Mouse (Mus musculus) liver, embryonic 11.5 days (tissue): ENCODE results near the gene Zmiz1. TPM values are rescaled to one million over a fixed set of nuclear protein-coding genes. Genes with fewer than 3 reads are reported as not detected.

Experiments
- ATAC-seq: fragments of 200-750 bp; cut with Nextera tagmentation; replicated peaks from 2 replicates; pipeline ENCODE4 v1.8.0; 2017; ENCODE audit warnings: moderate number of reproducible peaks, mild to moderate bottlenecking, moderate TSS enrichment, moderate library complexity; ENCODE audit not compliant: low FRiP score
- DNase-seq: peaks from one replicate; pipeline ENCODE4 v3.0.0-alpha.2; 2017; ENCODE audit warnings: low spot score
- H3K27ac ChIP-seq: fragments of 300-500 bp; sonication (generic); 2 replicates; pipeline ENCODE4 v1.5.1; 2014; ENCODE audit warnings: mild to moderate bottlenecking, low read depth, low read length, control low read depth
- H3K27me3 ChIP-seq: fragments of 300-500 bp; sonication (generic); replicated peaks from 2 replicates; pipeline ENCODE4 v1.6.1; 2014; ENCODE audit warnings: low read length, mixed read lengths; ENCODE audit not compliant: control insufficient read depth, insufficient read depth
- H3K36me3 ChIP-seq: fragments of 300-500 bp; sonication (generic); 2 replicates; pipeline ENCODE4 v1.6.1; 2014; ENCODE audit warnings: mild to moderate bottlenecking, low read length, moderate library complexity, mixed read lengths; ENCODE audit not compliant: control insufficient read depth, insufficient read depth
- H3K4me1 ChIP-seq: fragments of 300-500 bp; sonication (generic); replicated peaks from 2 replicates; pipeline ENCODE4 v1.6.1; 2014; ENCODE audit warnings: low read length, mixed read lengths; ENCODE audit not compliant: control insufficient read depth, insufficient read depth
- H3K4me2 ChIP-seq: fragments of 300-500 bp; sonication (generic); 2 replicates; pipeline ENCODE4 v1.6.1; 2014; ENCODE audit warnings: mild to moderate bottlenecking, control low read depth, moderate library complexity
- H3K4me3 ChIP-seq: fragments of 300-500 bp; sonication (generic); 2 replicates; pipeline ENCODE4 v1.5.1; 2014; ENCODE audit warnings: low read depth, low read length, control low read depth
- H3K9ac ChIP-seq: fragments of 300-500 bp; sonication (generic); 2 replicates; pipeline ENCODE4 v1.6.1; 2014; ENCODE audit warnings: low read depth, low read length, control low read depth
- H3K9me3 ChIP-seq: fragments of 300-500 bp; sonication (generic); 2 replicates; pipeline ENCODE4 v1.6.1; 2016; ENCODE audit warnings: low read length, inconsistent platforms, mixed read lengths; ENCODE audit not compliant: control insufficient read depth
- WGBS: fragments of 180-500 bp; shearing (Covaris S2); extraction: QIAGEN DNeasy Blood & Tissue Kit; methylation state at CpG from one replicate; pipeline ENCODE4 v1.1.7; 2014; 5-methylcytosine and 5-hydroxymethylcytosine counted together
- polyA plus RNA-seq: library from polyadenylated mRNA; unstranded; fragments of >200 nt; fragmentation: Nextera tagmentation; extraction: Ambion mirVana; gene quantifications from 2 replicates; pipeline ENCODE4 v1.2.1, GENCODE M21; 2014

Gene Zmiz1
- polyA plus RNA-seq, 1 experiment from 2014 or later, result 31.0 TPM

DNA sequence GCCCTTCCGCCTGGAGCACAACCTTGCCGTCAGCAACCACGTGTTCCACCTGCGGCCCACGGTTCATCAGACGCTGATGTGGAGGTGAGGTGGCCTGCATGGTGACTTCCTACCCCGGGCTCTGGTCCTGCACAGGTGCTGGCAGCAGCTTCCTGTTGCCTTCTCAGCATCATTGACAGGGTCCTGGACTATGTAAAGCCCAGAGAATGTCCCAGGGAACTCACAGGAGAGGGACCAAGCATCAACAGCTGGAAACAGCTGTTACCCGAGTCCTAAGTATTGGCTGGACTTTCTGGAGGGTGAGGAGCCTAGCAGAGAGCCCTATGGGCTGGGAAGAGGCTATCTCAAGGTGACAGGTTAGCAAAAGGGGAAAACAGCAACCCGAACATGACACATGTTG, 192.9 kb downstream of the Zmiz1 start:
- ATAC-seq, result no peak
- H3K4me3 ChIP-seq, result no peak overlapping the region
- no peak overlapping the region for H3K9ac ChIP-seq
- peaks cover 77% of the 10 kb centered on the region for H3K36me3 ChIP-seq
- no peak overlapping the region for H3K4me2 ChIP-seq
- no peaks in the 10 kb centered on the region for H3K27me3 ChIP-seq
- WGBS, result 83% methylated on average over 9 of the region's 9 CpGs
- no peaks in the 10 kb centered on the region for H3K9me3 ChIP-seq
- no peak for DNase-seq
- H3K4me1 ChIP-seq, result no peaks in the 10 kb centered on the region
- no peak overlapping the region for H3K27ac ChIP-seq

DNA sequence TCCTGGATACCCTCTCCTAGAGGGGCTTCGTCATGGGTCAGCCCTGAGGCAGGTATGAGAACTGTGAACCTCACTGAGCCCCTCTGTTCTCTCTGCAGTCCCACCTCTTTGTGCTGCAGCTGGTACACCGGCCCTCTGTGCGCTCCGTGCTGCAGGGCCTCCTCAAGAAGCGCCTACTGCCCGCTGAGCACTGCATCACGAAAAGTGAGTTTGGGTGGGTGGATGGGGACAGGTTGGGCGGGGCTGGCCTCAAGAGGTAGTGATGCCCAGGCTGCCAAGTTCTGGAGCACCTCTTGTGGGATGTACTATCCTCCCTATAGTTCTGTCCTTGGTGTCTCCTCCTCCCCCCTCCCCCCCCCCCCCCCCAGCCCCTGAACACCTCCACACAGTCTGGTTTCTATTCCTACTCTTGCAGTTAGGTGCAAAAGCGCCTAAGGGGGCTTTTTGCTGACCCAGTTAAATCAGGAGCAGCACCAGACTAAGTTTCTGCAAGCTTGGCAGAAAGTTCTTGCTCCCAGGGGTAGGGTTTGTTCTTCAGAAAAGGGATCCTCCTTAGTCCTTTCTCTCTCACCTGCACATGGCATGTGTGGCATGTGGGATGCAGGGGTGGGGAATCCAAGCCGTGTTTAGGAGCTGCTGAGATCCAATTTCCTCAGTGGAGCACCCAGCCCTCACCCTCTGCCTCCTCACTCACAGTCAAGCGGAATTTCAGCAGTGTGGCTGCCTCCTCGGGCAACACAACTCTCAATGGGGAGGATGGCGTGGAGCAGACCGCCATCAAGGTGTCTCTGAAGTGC, 195.6 kb downstream of the Zmiz1 start:
- ATAC-seq, result no peak
- Histone ChIP-seq H3K36me3 (peaks cover 79% of the 10 kb centered on the region), H3K9me3 (no peaks in the 10 kb centered on the region), H3K4me3 (no peak overlapping the region), H3K9ac (no peak overlapping the region), H3K27me3 (no peaks in the 10 kb centered on the region), H3K27ac (no peak overlapping the region), H3K4me2 (no peak overlapping the region), H3K4me1 (no peaks in the 10 kb centered on the region)
- 85% methylated on average over 14 of the region's 14 CpGs for WGBS
- no peak for DNase-seq

DNA sequence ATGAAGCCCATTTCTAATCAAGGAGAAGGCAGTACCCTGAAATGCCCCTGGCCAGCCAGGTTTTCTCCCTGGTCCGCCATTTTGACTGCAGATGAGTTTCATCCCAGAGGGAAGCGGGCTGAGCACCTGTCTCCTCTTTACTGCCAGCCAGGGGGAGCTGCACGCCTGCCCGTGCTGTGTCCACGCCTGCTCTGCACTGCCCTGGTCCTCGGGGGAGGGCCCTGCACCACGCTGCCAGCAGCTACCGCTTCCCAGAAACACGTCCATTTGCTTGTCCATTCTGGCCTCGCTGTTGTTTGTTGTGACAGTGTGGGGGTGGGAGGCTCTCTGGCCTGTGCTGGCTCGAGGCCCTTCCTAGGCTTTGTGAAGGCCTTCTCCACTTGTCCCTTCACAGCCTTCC, 201.7 kb downstream of the Zmiz1 start:
- H3K36me3 ChIP-seq, result peaks cover 71% of the 10 kb centered on the region
- no peak overlapping the region for H3K9ac ChIP-seq
- no peak for DNase-seq
- H3K4me2 ChIP-seq, result no peak overlapping the region
- H3K27ac ChIP-seq, result no peak overlapping the region
- 77% methylated on average over 11 of the region's 11 CpGs for WGBS
- H3K9me3 ChIP-seq, result no peaks in the 10 kb centered on the region
- H3K4me3 ChIP-seq, result no peak overlapping the region
- no peak; the same call in 1 of the 2 replicates for ATAC-seq
- H3K27me3 ChIP-seq, result no peaks in the 10 kb centered on the region
- no peaks in the 10 kb centered on the region for H3K4me1 ChIP-seq

DNA sequence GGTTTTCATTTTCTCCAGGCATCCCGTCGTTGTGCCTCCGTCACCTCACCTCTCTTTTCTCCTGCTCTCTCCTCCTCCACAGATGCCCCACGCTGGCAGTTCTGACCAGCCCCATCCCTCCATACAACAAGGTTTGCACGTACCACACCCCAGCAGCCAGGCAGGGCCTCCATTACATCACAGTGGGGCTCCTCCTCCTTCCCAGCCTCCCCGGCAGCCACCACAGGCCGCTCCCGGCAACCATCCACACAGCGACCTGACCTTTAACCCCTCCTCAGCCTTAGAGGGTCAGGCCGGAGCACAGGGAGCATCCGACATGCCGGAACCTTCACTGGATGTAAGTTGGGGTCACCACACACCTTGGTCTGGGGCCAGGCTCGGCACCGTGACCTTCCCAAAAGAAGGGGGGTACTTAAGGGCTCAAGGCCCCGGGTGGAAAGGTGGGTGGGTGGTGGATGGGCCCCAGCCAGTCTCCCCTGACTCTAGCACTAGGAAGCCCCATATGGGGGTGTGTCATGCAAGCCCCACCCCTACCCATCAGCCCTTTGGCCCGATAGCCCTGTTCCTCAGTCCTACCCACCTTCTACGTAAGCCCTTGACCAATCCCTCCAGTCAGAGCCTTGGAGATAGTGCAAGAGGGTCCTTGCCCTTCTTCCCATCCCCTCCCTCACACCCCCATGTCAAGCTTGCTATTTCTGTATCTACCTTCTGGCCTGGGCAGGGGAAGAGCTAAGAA, 202.4 kb downstream of the Zmiz1 start:
- H3K9me3 ChIP-seq, result no peaks in the 10 kb centered on the region
- peak overlapping the region; percentile 4; the same call in 1 of the 2 replicates for H3K27ac ChIP-seq
- ATAC-seq (no peak), DNase-seq (no peak)
- H3K4me1 ChIP-seq, result no peaks in the 10 kb centered on the region
- no peak overlapping the region for H3K9ac ChIP-seq
- H3K4me3 ChIP-seq, result no peak overlapping the region
- no peaks in the 10 kb centered on the region for H3K27me3 ChIP-seq
- WGBS, result 74% methylated on average over 17 of the region's 17 CpGs
- H3K36me3 ChIP-seq, result peaks cover 65% of the 10 kb centered on the region
- H3K4me2 ChIP-seq, result no peak overlapping the region

- no peaks in the 10 kb centered on the region for H3K9me3 ChIP-seq
- peaks cover 7% of the 10 kb centered on the region for H3K4me1 ChIP-seq
- no peaks in the 10 kb centered on the region for H3K27me3 ChIP-seq
- H3K9ac ChIP-seq, result no peak overlapping the region
- H3K27ac ChIP-seq, result no peak overlapping the region
- H3K4me3 ChIP-seq, result no peak overlapping the region
- no peak for DNase-seq
- no peak for ATAC-seq
- H3K4me2 ChIP-seq, result no peak overlapping the region
- H3K36me3 ChIP-seq, result peaks cover 46% of the 10 kb centered on the region
- 86% methylated on average over 7 of the region's 7 CpGs for WGBS
These were observed 204.8 kb downstream of the Zmiz1 start for GRCm38 (mm10) chr14:25663649-25664309.

DNA sequence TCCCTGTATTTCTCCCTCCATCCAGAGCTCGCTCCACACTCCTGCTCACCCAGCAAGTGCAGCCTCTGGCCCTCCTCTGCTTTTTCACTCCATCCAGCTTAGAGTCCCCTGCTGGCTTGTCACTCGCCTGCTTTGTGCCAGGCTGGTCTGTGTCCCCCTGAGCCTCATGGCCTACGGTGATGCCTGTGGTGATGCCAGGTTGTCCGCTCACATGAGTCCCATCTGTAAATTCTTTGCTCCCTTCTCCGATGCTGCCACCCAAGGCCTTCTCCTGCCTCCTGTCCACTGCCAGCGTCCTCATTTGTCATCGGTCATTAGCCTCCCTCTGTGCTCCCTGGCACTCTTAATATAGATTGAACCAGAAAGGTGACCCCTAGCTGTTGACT, 205.3 kb downstream of the Zmiz1 start:
- Histone ChIP-seq H3K27ac (no peak overlapping the region), H3K9ac (no peak overlapping the region), H3K36me3 (peaks cover 41% of the 10 kb centered on the region), H3K4me2 (no peak overlapping the region), H3K27me3 (no peaks in the 10 kb centered on the region), H3K4me1 (peaks cover 7% of the 10 kb centered on the region), H3K4me3 (no peak overlapping the region), H3K9me3 (no peaks in the 10 kb centered on the region)
- DNase-seq (no peak), ATAC-seq (no peak)
- 89% methylated on average over 7 of the region's 7 CpGs for WGBS

DNA sequence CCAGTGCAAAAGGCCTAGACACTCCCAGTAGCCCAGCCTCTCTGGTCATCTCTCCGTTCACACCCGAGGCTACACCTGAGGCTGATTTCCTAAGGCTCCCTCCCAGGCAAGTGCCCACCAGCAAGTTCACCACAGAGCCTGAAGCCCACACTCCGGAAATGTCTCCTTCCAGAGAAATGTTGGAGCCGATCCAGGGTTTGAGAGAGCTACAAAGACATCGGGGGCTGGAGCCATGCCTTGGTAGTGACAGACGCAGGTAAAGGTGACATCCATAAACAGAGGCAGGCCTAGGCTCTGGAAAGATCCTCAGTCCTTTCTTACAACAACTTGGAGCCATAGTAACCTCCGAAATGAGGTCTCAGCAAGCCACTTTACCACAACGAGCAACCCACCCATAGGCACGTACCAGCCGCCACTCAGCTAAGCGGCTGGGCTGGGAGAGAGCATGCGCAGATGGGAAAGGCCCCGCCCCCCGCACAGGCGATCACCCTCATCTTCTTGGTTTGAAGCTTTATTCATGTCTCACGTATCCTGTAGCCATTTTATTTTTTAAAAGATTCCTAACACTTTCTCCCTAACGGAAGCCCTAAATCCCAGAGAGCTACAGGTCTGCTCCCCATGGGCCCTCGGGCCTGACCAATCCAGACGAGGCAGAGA, 206.5 kb downstream of the Zmiz1 start:
- DNase-seq (no peak), ATAC-seq (no peak)
- WGBS, result 79% methylated on average over 19 of the region's 19 CpGs
- peaks cover 7% of the 10 kb centered on the region for H3K4me1 ChIP-seq
- H3K27ac ChIP-seq, result no peak overlapping the region
- peaks cover 34% of the 10 kb centered on the region for H3K36me3 ChIP-seq
- H3K27me3 ChIP-seq, result no peaks in the 10 kb centered on the region
- no peaks in the 10 kb centered on the region for H3K9me3 ChIP-seq
- H3K4me3 ChIP-seq, result no peak overlapping the region
- H3K4me2 ChIP-seq, result no peak overlapping the region
- H3K9ac ChIP-seq, result no peak overlapping the region

DNA sequence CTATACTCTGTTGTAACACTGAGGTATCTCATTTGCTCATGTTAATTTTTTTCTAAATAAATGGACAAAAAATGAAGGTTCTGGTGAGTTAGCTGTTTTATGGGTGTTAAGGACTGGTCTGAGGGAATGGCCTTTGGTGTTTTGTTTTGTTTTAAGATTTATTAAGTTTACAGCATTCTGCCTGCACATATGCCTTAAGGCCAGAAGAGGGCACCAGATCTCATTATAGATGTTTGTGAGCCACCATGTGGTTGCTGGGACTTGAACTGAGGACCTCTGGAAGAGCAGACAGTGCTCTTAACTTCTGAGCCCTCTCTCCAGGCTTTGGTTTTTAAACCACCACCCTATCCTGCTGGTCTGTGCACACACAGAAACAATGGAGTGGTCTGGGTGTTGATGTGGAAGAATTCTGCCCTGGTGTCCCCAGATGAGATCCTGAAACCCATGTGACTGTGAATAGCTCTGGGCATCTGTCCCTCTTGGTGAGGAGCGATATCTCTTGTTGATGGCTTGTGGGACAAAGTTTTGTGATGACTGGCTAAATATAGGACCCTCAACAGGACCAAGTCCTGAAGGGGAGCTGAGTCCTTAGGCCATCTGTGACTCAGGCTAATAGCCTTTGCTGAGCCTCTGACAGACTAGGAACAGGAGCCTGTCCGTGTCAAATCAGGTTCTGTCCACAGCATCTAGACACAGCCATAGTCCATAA, 207.8 kb downstream of the Zmiz1 start:
- H3K9me3 ChIP-seq, result no peaks in the 10 kb centered on the region
- H3K4me1 ChIP-seq, result peaks cover 7% of the 10 kb centered on the region
- no peak overlapping the region for H3K9ac ChIP-seq
- H3K27me3 ChIP-seq, result no peaks in the 10 kb centered on the region
- peaks cover 23% of the 10 kb centered on the region for H3K36me3 ChIP-seq
- H3K4me3 ChIP-seq, result no peak overlapping the region
- DNase-seq (no peak), ATAC-seq (no peak; the same call in 1 of the 2 replicates)
- peak overlapping the region; percentile 46 for H3K27ac ChIP-seq
- 74% methylated on average over 2 of the region's 2 CpGs for WGBS
- no peak overlapping the region for H3K4me2 ChIP-seq
